Mouse (Mus musculus) embryonic facial prominence, embryonic 12.5 days (tissue): Measurements from ENCODE around the gene Mustn1. TPM values are rescaled to one million over a fixed set of nuclear protein-coding genes. Genes with fewer than 3 reads are reported as not detected.
A peak's percentile ranks its signal among the peaks of the same experiment; 100 is the strongest.

Experiments used
- ATAC-seq: fragments of 200-750 bp; cut with Nextera tagmentation; 2 replicates; pipeline ENCODE4 v1.8.0; 2017; ENCODE audit not compliant: insufficient number of reproducible peaks, insufficient read depth, low FRiP score, low TSS enrichment
- H3K27ac ChIP-seq: fragments of 300-500 bp; sonication (generic); 2 replicates; pipeline ENCODE4 v1.5.1; 2016; ENCODE audit warnings: mild to moderate bottlenecking
- H3K27me3 ChIP-seq: fragments of 300-500 bp; sonication (generic); 2 replicates; pipeline ENCODE4 v1.6.1; 2016; ENCODE audit warnings: mild to moderate bottlenecking, moderate library complexity
- H3K36me3 ChIP-seq: fragments of 300-500 bp; sonication (generic); 2 replicates; pipeline ENCODE4 v1.6.1; 2016; ENCODE audit warnings: mild to moderate bottlenecking
- H3K4me1 ChIP-seq: fragments of 300-500 bp; sonication (generic); 2 replicates; pipeline ENCODE4 v1.6.1; 2016
- H3K4me2 ChIP-seq: fragments of 300-500 bp; sonication (generic); replicated peaks from 2 replicates; pipeline ENCODE4 v1.6.1; 2016; ENCODE audit warnings: mild to moderate bottlenecking, moderate library complexity
- H3K4me3 ChIP-seq: fragments of 300-500 bp; sonication (generic); 2 replicates; pipeline ENCODE4 v1.5.1; 2016; ENCODE audit warnings: mild to moderate bottlenecking
- H3K9ac ChIP-seq: fragments of 300-500 bp; sonication (generic); 2 replicates; pipeline ENCODE4 v1.6.1; 2016; ENCODE audit warnings: mild to moderate bottlenecking, moderate library complexity
- H3K9me3 ChIP-seq: fragments of 300-500 bp; sonication (generic); 2 replicates; pipeline ENCODE4 v1.6.1; 2016; ENCODE audit warnings: mild to moderate bottlenecking, moderate library complexity
- WGBS: fragments of 180-500 bp; shearing (Covaris S2); methylation state at CpG from one replicate; pipeline ENCODE4 v1.1.7; 2016; 5-methylcytosine and 5-hydroxymethylcytosine counted together
- polyA plus RNA-seq: library from polyadenylated mRNA; unstranded; fragments of >200 nt; fragmentation: Nextera tagmentation; extraction: Ambion mirVana; gene quantifications from 2 replicates; pipeline ENCODE4 v1.2.1, GENCODE M21; 2016

Gene Mustn1
- polyA plus RNA-seq, 1 experiment from 2014 or later: 4.3 TPM

GRCm38 (mm10) chr14:30881718-30882108 is 2.7 kb downstream of the Mustn1 start:
- Histone ChIP-seq H3K4me1 (peaks cover 11% of the 10 kb centered on the region), H3K27me3 (no peaks in the 10 kb centered on the region), H3K36me3 (peaks cover 7% of the 10 kb centered on the region; the same call in 1 of the 2 replicates), H3K27ac (no peak overlapping the region), H3K4me2 (no peak overlapping the region), H3K4me3 (no peak overlapping the region), H3K9me3 (no peaks in the 10 kb centered on the region), H3K9ac (no peak overlapping the region)
- no peak for ATAC-seq
- 92% methylated on average over 3 of the region's 3 CpGs for WGBS

- Histone ChIP-seq H3K4me1 (peaks cover 8% of the 10 kb centered on the region), H3K36me3 (no peaks in the 10 kb centered on the region), H3K27me3 (no peaks in the 10 kb centered on the region), H3K27ac (no peak overlapping the region), H3K4me3 (no peak overlapping the region), H3K9ac (no peak overlapping the region), H3K9me3 (no peaks in the 10 kb centered on the region), H3K4me2 (no peak overlapping the region)
- 5% methylated on average over 3 of the region's 3 CpGs for WGBS
- ATAC-seq: no peak
These were observed 6.3 kb downstream of the Mustn1 start for GRCm38 (mm10) chr14:30885298-30885697.

- H3K27me3 ChIP-seq: no peaks in the 10 kb centered on the region
- no peak within 1 kb of the TSS for H3K27ac ChIP-seq
- H3K4me3 ChIP-seq: no peak within 1 kb of the TSS
- H3K4me2 ChIP-seq: no peak within 1 kb of the TSS
- H3K9me3 ChIP-seq: no peaks in the 10 kb centered on the region
- H3K4me1 ChIP-seq: peaks cover 8% of the 10 kb centered on the region
- WGBS: 87% methylated on average over 3 of the region's 3 CpGs
- H3K36me3 ChIP-seq: no peaks in the 10 kb centered on the region
- ATAC-seq: no peak
- no peak within 1 kb of the TSS for H3K9ac ChIP-seq
These were observed 7.2 kb downstream of the Mustn1 start, which contains the start of gene Itih4 for GRCm38 (mm10) chr14:30886204-30886603. Itih4 (plus strand) TSS chr14:30886476.

- WGBS: 11% methylated on average over 8 of the region's 9 CpGs
- ATAC-seq: no peak
- Histone ChIP-seq H3K4me2 (peak overlapping the region; percentile 25), H3K36me3 (no peaks in the 10 kb centered on the region), H3K4me1 (peaks cover 8% of the 10 kb centered on the region), H3K27ac (no peak overlapping the region), H3K9me3 (no peaks in the 10 kb centered on the region), H3K27me3 (no peaks in the 10 kb centered on the region), H3K4me3 (no peak overlapping the region), H3K9ac (no peak overlapping the region)
These were observed 9.3 kb downstream of the Mustn1 start for GRCm38 (mm10) chr14:30888271-30888732.

GRCm38 (mm10) chr14:30899972-30900371 is 21.0 kb downstream of the Mustn1 start:
- H3K9me3 ChIP-seq: no peaks in the 10 kb centered on the region
- no peak for ATAC-seq
- no peak overlapping the region for H3K4me2 ChIP-seq
- H3K27me3 ChIP-seq: no peaks in the 10 kb centered on the region
- H3K9ac ChIP-seq: no peak overlapping the region
- 70% methylated on average over 3 of the region's 3 CpGs for WGBS
- H3K36me3 ChIP-seq: no peaks in the 10 kb centered on the region
- no peak overlapping the region for H3K4me3 ChIP-seq
- no peak overlapping the region for H3K27ac ChIP-seq
- H3K4me1 ChIP-seq: no peaks in the 10 kb centered on the region

GRCm38 (mm10) chr14:30902628-30903027 is 23.6 kb downstream of the Mustn1 start:
- Histone ChIP-seq H3K9ac (no peak overlapping the region), H3K27me3 (no peaks in the 10 kb centered on the region), H3K27ac (no peak overlapping the region), H3K9me3 (no peaks in the 10 kb centered on the region), H3K4me3 (no peak overlapping the region), H3K4me1 (no peaks in the 10 kb centered on the region), H3K4me2 (no peak overlapping the region), H3K36me3 (no peaks in the 10 kb centered on the region)
- no peak for ATAC-seq
- 92% methylated on average over 5 of the region's 5 CpGs for WGBS

GRCm38 (mm10) chr14:30903036-30903435 is 24.0 kb downstream of the Mustn1 start:
- no peaks in the 10 kb centered on the region for H3K9me3 ChIP-seq
- H3K27ac ChIP-seq: no peak overlapping the region
- H3K36me3 ChIP-seq: no peaks in the 10 kb centered on the region
- WGBS: 49% methylated on average over 3 of the region's 3 CpGs
- H3K4me2 ChIP-seq: no peak overlapping the region
- H3K27me3 ChIP-seq: no peaks in the 10 kb centered on the region
- H3K4me1 ChIP-seq: no peaks in the 10 kb centered on the region
- no peak overlapping the region for H3K9ac ChIP-seq
- H3K4me3 ChIP-seq: no peak overlapping the region
- no peak for ATAC-seq

- 87% methylated on average over 8 of the region's 8 CpGs for WGBS
- ATAC-seq: no peak
- H3K9ac ChIP-seq: no peak overlapping the region
- no peak overlapping the region for H3K4me2 ChIP-seq
- no peaks in the 10 kb centered on the region for H3K36me3 ChIP-seq
- no peak overlapping the region for H3K4me3 ChIP-seq
- H3K4me1 ChIP-seq: no peaks in the 10 kb centered on the region
- no peak overlapping the region for H3K27ac ChIP-seq
- H3K27me3 ChIP-seq: no peaks in the 10 kb centered on the region
- no peaks in the 10 kb centered on the region for H3K9me3 ChIP-seq
These were observed 25.3 kb downstream of the Mustn1 start for GRCm38 (mm10) chr14:30904307-30904706.

GRCm38 (mm10) chr14:30906001-30906400 is 27.0 kb downstream of the Mustn1 start:
- Histone ChIP-seq H3K9ac (no peak overlapping the region), H3K27ac (no peak overlapping the region), H3K4me3 (no peak overlapping the region), H3K9me3 (no peaks in the 10 kb centered on the region), H3K4me1 (no peaks in the 10 kb centered on the region), H3K27me3 (no peaks in the 10 kb centered on the region), H3K4me2 (no peak overlapping the region), H3K36me3 (no peaks in the 10 kb centered on the region)
- ATAC-seq: no peak
- 93% methylated on average over 6 of the region's 6 CpGs for WGBS

GRCm38 (mm10) chr14:30907814-30908265 is 28.8 kb downstream of the Mustn1 start:
- Histone ChIP-seq H3K36me3 (no peaks in the 10 kb centered on the region), H3K4me2 (no peak overlapping the region)
- WGBS: 86% methylated on average over 3 of the region's 3 CpGs

GRCm38 (mm10) chr14:30911141-30911540 is 32.1 kb downstream of the Mustn1 start:
- Histone ChIP-seq H3K9ac (no peak overlapping the region), H3K36me3 (no peaks in the 10 kb centered on the region), H3K27me3 (no peaks in the 10 kb centered on the region), H3K9me3 (no peaks in the 10 kb centered on the region), H3K4me2 (no peak overlapping the region), H3K4me3 (no peak overlapping the region), H3K27ac (no peak overlapping the region), H3K4me1 (no peaks in the 10 kb centered on the region)
- WGBS: 90% methylated on average over 8 of the region's 8 CpGs
- no peak for ATAC-seq

More at GRCm38 (mm10) chr14:30907814-30908265, 28.8 kb downstream of the Mustn1 start:
- Histone ChIP-seq H3K27me3 (no peaks in the 10 kb centered on the region), H3K9me3 (no peaks in the 10 kb centered on the region), H3K4me3 (no peak overlapping the region), H3K9ac (no peak overlapping the region), H3K4me1 (no peaks in the 10 kb centered on the region), H3K27ac (no peak overlapping the region)
- ATAC-seq: no peak

GRCm38 (mm10) chr14:30912641-30913040 is 33.6 kb downstream of the Mustn1 start:
- no peaks in the 10 kb centered on the region for H3K36me3 ChIP-seq
- no peak overlapping the region for H3K9ac ChIP-seq
- 82% methylated on average over 8 of the region's 8 CpGs for WGBS
- H3K4me3 ChIP-seq: no peak overlapping the region
- H3K27ac ChIP-seq: no peak overlapping the region
- H3K9me3 ChIP-seq: no peaks in the 10 kb centered on the region
- no peak for ATAC-seq
- no peak overlapping the region for H3K4me2 ChIP-seq
- H3K4me1 ChIP-seq: no peaks in the 10 kb centered on the region
- H3K27me3 ChIP-seq: no peaks in the 10 kb centered on the region

GRCm38 (mm10) chr14:30913404-30913803 is 34.4 kb downstream of the Mustn1 start:
- no peaks in the 10 kb centered on the region for H3K36me3 ChIP-seq
- ATAC-seq: no peak
- H3K4me2 ChIP-seq: no peak overlapping the region
- no peaks in the 10 kb centered on the region for H3K4me1 ChIP-seq
- H3K27ac ChIP-seq: no peak overlapping the region
- 87% methylated on average over 5 of the region's 5 CpGs for WGBS
- no peak overlapping the region for H3K4me3 ChIP-seq
- H3K9ac ChIP-seq: no peak overlapping the region
- no peaks in the 10 kb centered on the region for H3K27me3 ChIP-seq
- no peaks in the 10 kb centered on the region for H3K9me3 ChIP-seq
